Mouse (Mus musculus): ENCODE measurements around the gene Smok3b.

Gene Smok3b

GRCm38 (mm10) chr5:138086842-138087241 lies 65.6 kb downstream of the Smok3b start:
- DNase-seq, result no peak

GRCm38 (mm10) chr5:138088366-138088765 lies 67.1 kb downstream of the Smok3b start:
- DNase-seq, result no peak

GRCm38 (mm10) chr5:138089108-138089551 lies 67.9 kb downstream of the Smok3b start:
- DNase-seq, result no peak

GRCm38 (mm10) chr5:138090271-138090670 lies 69.0 kb downstream of the Smok3b start:
- DNase-seq, result no peak

GRCm38 (mm10) chr5:138090737-138091136 lies 69.5 kb downstream of the Smok3b start:
- DNase-seq, result no peak

- no peak for DNase-seq
These were observed 71.5 kb downstream of the Smok3b start for GRCm38 (mm10) chr5:138092771-138093170.

GRCm38 (mm10) chr5:138094474-138094873 lies 73.2 kb downstream of the Smok3b start:
- DNase-seq, result no peak
